Mouse (Mus musculus) erythroblast, embryonic 14.5 days (primary cell): ENCODE data around the gene Cmbl.

ENCODE experiments used
- GATA1 ChIP-seq: IDR thresholded peaks from 2 replicates; pipeline ENCODE4 v1.6.1; 2012; ENCODE audit warnings: low read length, inconsistent platforms, mixed read lengths
- TAL1 ChIP-seq: IDR thresholded peaks from 3 replicates; pipeline ENCODE4 v1.6.1; 2012; ENCODE audit warnings: low read length, inconsistent platforms, mixed read lengths

DNA sequence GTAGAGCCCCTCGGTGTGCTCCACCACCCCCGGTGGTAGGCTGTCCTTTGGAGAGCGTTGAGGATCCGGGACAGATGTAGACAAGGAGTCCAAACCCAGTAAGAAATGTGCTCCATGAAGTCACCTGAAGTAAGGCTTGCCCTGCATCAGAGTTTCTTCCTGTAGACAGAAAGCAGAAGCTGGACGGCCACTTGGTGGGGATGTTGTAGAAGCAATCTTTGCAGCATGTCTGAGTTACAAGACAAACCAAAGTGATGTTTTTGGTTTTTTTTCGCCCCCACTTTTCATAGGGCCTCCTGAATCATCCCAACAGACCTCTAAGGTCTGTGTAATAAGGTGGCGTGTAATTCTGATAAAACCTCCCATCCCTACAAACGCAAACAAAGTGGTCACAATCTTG lies 54.3 kb downstream of the Cmbl start:
- no peak for TF ChIP-seq GATA1
- TF ChIP-seq TAL1 = no peak
